Mouse (Mus musculus): ENCODE data around the gene Hist1h2aa.
A peak's percentile ranks its signal among the peaks of the same experiment; 100 is the strongest.

Gene Hist1h2aa

GRCm38 (mm10) chr13:23949484-23950246 lies 15.4 kb downstream of the Hist1h2aa start:
- peak; percentile 40 to 57 for DNase-seq

- peak; percentile 22 to 24 for DNase-seq
These were observed 16.7 kb downstream of the Hist1h2aa start for GRCm38 (mm10) chr13:23950928-23951327.

GRCm38 (mm10) chr13:23959776-23960175 lies 25.5 kb downstream of the Hist1h2aa start:
- no peak for DNase-seq

GRCm38 (mm10) chr13:23964909-23965308 lies 30.6 kb downstream of the Hist1h2aa start:
- DNase-seq, result no peak

GRCm38 (mm10) chr13:23971870-23972269 lies 37.6 kb downstream of the Hist1h2aa start:
- no peak for DNase-seq

- DNase-seq, result no peak
These were observed 38.0 kb downstream of the Hist1h2aa start for GRCm38 (mm10) chr13:23972271-23972670.
